In the genomic region with DNA sequence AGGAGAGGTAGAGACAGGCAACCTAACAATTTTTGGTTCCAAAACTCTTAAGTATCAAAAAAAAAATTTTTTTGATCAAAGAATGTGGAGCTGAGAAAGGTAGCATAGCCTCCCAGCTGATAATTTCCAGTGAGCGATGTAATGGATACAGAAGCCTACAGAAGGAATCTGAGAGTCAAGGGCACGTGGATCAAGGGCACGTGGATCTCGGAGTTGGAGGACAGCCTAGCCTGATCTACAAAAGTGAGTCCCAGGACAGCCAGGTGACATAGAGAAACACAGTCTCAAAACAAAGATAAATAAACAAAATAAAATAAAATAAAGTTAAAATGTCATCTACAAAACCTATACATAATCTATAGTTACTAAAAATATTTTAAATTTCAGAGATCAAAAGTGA, we compare ENCODE assay signal across 24 mouse cellular contexts. TPM values are rescaled to one million over a fixed set of nuclear protein-coding genes. Genes with fewer than 3 reads are reported as not detected.
"Had no signal": no experiment of that assay in that cellular context is flagged by ENCODE, and none has a peak within 500 bp of the region (broad histone marks: within the 10 kb centered on the region; RNA-seq: fewer than 3 reads in every experiment).

No protein-coding gene starts in this region.

- H3K4me3 ChIP-seq: lung, embryonic 15.5 days; midbrain, embryonic 10.5 days; midbrain, embryonic 12.5 days; myocyte; neural tube, embryonic 13.5 days; neural tube, embryonic 15.5 days had no signal

- ATAC-seq: lung, postnatal 0 days; midbrain, embryonic 16.5 days had no signal

- H3K9me3 ChIP-seq: lung, embryonic 15.5 days; midbrain, embryonic 10.5 days; midbrain, embryonic 12.5 days; neural tube, embryonic 13.5 days; neural tube, embryonic 15.5 days had no signal

- H3K27me3 ChIP-seq: lung, embryonic 15.5 days; midbrain, embryonic 12.5 days; neural tube, embryonic 13.5 days; neural tube, embryonic 15.5 days had no signal

- H3K9ac ChIP-seq: lung, embryonic 15.5 days; midbrain, embryonic 12.5 days; neural tube, embryonic 13.5 days; neural tube, embryonic 15.5 days had no signal

- H3K27ac ChIP-seq: lung, embryonic 15.5 days; midbrain, embryonic 10.5 days; midbrain, embryonic 12.5 days; neural tube, embryonic 13.5 days; neural tube, embryonic 15.5 days had no signal

- H3K36me3 ChIP-seq: lung, embryonic 15.5 days; midbrain, embryonic 10.5 days; midbrain, embryonic 12.5 days; neural tube, embryonic 13.5 days; neural tube, embryonic 15.5 days had no signal

- H3K4me2 ChIP-seq: lung, embryonic 15.5 days; midbrain, embryonic 12.5 days; neural tube, embryonic 13.5 days; neural tube, embryonic 15.5 days had no signal

- H3K4me1 ChIP-seq: lung, embryonic 15.5 days; midbrain, embryonic 12.5 days; neural tube, embryonic 15.5 days had no signal

- DNase-seq: lung, adult 2 months; lung, postnatal 4 days; right cerebral cortex, adult 18-20 months; right cerebral cortex, postnatal 25 days; right cerebral cortex, postnatal 4 days; spleen, adult 18-20 months; thymus, adult 18-20 months; thymus, postnatal 14 days; thymus, postnatal 36 days had no signal

RNA-seq across cellular contexts. Expression of a gene that starts 56.0 kb away (rescaled TPM):
- total RNA-seq: megakaryocyte, adult 5-6 weeks; megakaryocyte-erythroid progenitor cell, adult 5-6 weeks had no signal
- polyA plus RNA-seq: liver, embryonic 16.5 days; lung, embryonic 15.5 days; lung, postnatal 0 days; midbrain, embryonic 10.5 days; midbrain, embryonic 14.5 days; midbrain, embryonic 16.5 days; myocyte; neural tube, embryonic 11.5 days; neural tube, embryonic 13.5 days; neural tube, embryonic 15.5 days; stomach, embryonic 14.5 days; stomach, embryonic 16.5 days had no signal
